Mouse (Mus musculus) lung, postnatal 14 days (tissue): Measurements from ENCODE around the gene Cd96.
"Not testable (repeated sequence)": the region's sequence is repeated elsewhere in the genome, so short reads cannot be mapped to it uniquely, and the experiment has no call there.

Experiments used
- DNase-seq: peaks from one replicate; pipeline ENCODE4 v3.0.0; 2021

The Cd96 gene

DNA sequence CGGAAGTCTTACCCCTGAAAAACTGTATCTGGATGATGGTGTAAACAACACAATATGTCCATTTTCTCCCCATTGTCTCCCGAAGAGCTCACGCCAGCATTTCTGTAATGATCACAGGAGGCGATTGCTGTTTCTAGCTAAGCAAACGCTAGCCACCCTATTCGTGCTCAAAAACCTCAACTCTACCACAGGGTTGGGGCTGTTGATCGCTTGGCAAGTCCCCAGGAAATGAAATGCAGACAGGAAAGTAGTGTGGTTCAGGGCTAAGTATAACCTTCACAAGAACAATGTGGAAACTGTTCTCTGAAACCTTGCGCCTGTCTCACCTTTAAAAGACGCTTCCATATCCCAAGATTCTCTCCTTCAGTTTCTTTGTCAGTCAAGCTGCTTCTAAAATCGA, at the start of gene Cd96:
Gene Cd96, minus strand, starts transcription at position 232 of the 400 bp plus-strand sequence.
- DNase-seq = peak; percentile 8

DNA sequence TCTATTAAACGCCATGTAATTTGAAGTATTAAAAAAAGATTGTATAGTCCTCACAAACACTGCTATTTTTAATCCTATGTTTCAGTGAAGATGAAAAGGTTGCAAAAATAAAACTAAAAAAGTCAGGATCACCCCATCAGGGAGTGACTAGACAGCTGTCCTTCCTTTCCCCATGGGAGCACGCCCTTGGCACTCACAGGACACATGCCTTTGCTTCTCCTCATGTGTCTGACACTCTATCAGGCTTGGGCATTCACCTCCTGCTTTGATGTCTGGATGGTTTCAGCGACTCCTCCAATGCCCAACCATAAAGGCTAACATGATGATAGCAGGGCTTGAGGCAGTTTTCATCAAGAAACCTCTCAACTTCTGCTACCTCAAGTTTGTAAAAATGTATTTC, 46.9 kb upstream of the Cd96 start:
- no peak for DNase-seq

GRCm38 (mm10) chr16:46165305-46165704, 45.3 kb upstream of the Cd96 start:
- no peak for DNase-seq

DNA sequence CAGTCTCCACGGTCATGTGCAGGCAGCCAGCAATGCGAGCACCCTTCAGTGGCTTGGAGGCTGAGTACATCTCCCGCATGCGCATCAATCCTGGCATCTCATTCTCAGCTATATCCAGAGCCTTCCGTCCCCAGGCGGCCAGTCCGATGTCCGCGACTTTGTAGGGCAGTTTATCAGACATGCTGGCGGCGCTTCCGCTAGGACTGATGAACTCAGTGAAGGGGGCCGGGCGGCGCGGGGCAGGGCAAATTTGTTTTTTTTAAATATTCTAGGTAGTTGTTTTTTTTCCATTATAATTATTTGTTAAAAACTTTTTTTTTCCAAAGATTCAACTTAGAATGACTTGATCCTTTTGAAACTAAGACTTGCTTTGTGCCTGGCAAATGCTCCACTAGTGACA, 34.8 kb upstream of the Cd96 start, which contains the start of gene Gm4737:
Gene Gm4737, minus strand, starts transcription at position 246 of the 400 bp plus-strand sequence.
- not testable (repeated sequence) for DNase-seq

DNA sequence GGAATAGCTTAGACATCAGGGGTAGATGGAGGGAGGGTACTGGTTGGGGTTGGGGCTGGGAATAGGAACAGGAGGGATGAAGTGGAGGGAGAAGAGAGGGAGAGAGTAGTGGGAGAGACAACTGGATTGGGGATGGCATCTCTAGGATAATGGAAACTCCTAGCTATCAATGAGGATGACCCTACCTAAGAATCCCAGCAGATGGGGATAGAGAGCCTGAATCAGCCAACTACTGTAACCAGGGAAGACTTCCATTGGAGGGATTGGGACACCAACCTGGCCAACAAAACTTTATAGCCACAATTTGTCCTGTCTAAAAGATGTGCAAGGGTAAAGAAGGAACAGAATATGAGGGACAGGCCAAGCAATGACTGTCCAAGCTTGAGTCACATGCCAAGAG, 31.1 kb upstream of the Cd96 start:
- DNase-seq = no peak

GRCm38 (mm10) chr16:46148661-46149341, 28.8 kb upstream of the Cd96 start:
- no peak for DNase-seq

- DNase-seq = no peak
These were observed 26.9 kb upstream of the Cd96 start for GRCm38 (mm10) chr16:46146962-46147361.

GRCm38 (mm10) chr16:46122238-46122637, 2.2 kb upstream of the Cd96 start:
- no peak for DNase-seq

DNA sequence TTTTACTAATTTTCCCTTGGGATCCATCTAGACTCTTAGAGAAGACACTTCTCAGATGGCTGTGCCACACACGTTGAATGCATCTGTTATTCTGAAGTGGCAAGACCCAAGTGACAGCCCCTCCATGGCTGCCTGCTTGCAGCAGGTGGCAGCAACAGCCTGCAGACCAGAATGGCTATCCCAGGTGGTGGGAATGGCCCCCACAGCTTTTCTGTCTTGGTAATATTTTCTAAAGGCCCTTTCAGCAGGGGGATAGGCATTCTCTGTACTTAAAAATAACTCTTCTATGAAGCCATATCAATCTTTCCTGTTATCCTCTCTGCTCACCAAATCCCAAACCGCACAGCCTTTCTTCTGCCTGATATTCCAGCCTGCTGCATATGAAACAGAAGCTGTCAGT, 1.4 kb upstream of the Cd96 start:
- peak; percentile 7 for DNase-seq

GRCm38 (mm10) chr16:46120607-46121006, 556 bp upstream of the Cd96 start:
- no peak for DNase-seq

DNA sequence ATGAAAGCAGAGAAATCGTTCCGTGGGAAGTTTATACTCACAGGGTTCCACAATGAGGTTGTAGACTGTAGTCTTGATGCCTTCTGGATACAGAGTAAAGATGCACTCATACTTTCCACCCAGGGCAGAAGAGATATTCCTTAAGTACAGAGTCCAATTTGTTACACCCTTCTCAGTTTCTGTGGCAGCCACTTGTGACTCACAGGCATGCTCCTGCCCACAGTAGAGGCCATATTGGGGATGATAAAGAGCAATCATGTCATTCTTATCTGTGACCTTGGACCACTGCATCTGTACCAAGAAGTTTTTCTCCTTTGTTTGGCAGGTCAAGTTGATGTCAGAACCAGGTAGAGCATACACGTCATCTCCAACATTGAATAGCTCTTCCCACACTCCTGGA, 2.4 kb downstream of the Cd96 start:
- no peak for DNase-seq

- DNase-seq = no peak
These were observed 5.3 kb downstream of the Cd96 start for GRCm38 (mm10) chr16:46114727-46115126.

- DNase-seq = no peak
These were observed 10.5 kb downstream of the Cd96 start for GRCm38 (mm10) chr16:46109536-46109935.

DNA sequence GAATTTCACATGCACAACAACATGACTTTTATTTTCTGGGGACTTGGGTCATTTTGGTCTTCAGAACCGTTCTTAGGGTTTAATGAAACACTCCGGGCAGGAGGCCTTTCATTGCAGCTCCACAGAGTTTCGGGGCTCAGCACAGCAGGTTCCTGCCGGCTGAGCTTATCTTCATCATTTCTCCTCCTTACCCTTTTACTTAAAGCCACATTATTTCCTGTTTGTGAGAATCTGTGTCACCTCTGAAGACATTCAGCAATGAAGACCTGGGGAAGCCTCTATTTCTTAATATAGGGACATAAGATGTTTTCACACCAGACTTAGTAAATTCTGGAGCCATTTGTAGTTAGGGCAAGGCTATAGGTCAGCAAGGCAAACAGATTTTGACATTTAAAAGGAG, 12.6 kb downstream of the Cd96 start:
- no peak for DNase-seq

DNA sequence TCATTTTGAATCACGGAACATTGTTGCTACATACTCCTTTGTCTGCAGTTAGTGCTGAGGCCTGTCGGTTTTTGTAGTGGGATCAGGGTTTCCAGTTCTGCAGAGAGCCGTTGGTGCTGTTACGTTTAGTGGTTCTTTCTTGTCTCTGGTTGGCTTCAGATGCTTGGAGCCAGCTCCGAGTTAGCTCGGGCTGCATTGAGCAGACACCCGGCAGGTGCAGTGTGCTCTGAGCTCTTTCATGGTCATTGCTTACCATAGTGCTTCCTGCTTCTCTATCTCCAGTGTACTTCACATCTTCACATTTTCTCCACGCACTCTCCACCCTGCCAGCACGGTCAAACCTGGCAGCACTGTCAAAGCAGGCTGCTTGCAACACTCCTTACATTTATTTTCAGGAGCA, 15.6 kb downstream of the Cd96 start:
- DNase-seq = no peak

DNA sequence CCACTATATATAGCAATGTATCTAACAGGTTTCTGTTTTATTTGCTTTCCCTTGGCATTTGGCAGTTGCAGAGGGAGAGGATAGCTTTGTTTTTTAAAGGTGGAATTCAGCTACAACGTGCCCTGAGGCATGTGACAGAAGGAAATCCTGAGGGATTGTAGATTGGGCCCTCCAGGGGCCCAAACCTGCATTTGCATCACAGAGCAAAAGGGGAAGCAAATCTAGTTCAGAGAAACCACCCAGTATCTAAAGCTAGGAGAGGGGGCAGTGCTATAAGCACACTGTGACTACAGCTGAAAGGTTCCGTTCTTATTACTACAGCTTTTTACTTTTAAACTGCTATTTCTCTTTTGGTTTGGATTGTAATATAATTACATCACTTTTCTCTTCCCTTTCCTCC, 18.3 kb downstream of the Cd96 start:
- DNase-seq = no peak

DNA sequence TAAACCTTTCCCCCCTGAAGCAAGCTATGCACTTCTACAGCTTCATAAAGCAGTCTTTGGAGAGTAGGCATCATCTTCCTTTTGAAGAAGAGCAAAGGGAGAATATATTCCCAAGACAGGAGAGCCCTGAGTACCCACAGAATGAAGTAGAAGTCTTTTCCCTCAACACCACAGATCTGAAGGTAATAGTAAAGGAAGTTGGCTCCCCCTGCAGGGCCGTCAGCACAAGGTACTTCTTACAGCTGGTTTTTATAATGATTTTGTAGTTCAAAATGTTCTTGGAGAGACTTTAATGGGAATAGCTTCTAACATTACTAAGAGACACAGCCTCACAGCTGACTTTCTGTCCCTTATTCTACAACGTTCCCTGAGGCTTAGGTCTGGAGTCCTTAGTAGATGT, 19.8 kb downstream of the Cd96 start:
- peak; percentile 43 for DNase-seq

GRCm38 (mm10) chr16:46097421-46097820, 22.6 kb downstream of the Cd96 start:
- DNase-seq = peak; percentile 13

GRCm38 (mm10) chr16:46094478-46094877, 25.6 kb downstream of the Cd96 start:
- DNase-seq = peak; percentile 33

- DNase-seq = no peak
These were observed 27.1 kb downstream of the Cd96 start for GRCm38 (mm10) chr16:46092935-46093334.

DNA sequence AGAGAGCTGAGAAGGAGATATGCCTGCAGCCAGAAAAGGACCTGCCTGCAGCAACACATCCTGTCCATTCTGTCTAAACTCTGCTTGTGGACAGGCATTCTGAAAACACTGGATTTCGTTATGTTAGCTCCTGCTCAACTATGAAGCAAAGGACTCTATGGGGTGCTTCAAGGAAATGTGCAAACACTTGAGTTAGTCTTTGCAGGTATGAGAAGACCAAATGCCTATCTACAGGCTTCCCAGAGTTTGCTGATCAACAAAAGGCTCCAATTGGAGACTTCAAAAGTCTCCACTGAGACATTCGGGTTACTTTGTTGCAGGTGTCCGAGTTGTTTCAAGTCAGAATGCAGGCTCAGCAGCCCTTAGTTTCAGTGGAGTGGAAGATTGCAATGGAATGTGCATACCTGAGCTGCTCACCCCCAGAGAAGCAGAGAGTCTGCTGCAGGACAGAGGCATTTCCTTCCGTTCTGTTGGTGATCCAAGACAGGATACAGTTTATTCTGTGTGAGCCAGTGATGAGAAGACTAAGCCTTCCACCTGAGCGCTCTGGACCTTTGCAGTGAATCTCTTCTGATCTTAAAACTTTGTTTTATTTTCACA, 33.1 kb downstream of the Cd96 start:
- no peak for DNase-seq

DNA sequence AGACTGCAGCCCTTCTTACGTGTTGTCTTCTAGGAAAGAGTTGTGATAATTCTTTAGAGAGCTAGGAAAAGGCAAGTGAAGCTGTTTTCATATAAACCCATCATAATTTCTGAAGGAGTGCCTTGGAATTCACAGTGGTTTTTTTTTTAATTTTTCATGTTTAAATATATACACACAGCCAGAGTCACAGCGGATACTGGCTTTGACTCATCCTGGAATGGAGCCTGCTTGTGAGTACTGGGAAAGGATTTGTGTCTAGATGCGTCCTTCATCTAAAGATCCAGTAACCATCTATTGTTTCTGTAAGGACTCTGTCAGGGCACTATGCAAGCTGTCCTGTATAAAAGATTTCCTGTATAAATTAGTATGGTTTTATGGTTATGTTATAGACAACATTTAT, 52.1 kb downstream of the Cd96 start:
- no peak for DNase-seq

DNA sequence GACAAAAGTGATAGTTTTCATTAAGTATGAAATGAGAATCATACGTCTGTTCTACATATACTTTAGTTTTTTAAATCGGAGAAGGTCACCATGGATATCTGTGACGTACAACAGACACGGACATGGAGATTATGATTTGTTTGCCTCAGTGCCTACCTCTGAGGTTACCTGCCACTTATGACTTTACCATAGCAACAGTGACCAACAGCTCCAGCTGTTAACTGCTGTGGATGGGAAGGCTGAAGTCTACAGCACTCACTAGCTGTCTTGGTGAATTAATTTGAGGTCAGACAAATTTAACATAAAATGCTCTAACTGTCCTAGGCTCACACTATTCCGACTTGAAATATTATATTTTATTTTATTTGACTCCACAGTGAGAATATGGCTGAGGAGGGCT, 56.8 kb downstream of the Cd96 start:
- DNase-seq = no peak

GRCm38 (mm10) chr16:46046906-46047305, 73.1 kb downstream of the Cd96 start:
- no peak for DNase-seq

- DNase-seq = no peak
These were observed 83.8 kb downstream of the Cd96 start for GRCm38 (mm10) chr16:46036261-46036660.
